ENCODE assay signal across 15 mouse cellular contexts in the genomic region with DNA sequence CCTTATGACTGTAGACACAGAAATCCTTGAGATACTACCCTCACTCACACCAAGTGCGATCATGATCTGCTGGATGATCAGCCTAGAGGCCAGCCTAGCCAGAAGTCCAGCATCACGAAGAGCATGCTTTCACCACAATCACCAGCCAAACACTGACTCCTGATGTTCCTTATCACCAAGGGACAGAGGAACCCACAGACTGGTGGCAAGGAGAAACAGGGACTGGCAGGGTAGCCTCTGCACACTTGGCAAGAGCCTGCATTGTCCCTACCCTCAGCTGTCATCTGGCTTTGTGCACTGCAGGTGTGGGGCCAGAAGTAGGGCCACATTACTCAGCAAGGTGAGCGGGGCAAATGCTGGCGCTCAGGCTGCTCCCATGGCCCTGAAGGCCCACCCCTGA.
"Had no signal": no experiment of that assay in that cellular context is flagged by ENCODE, and none has a peak within 500 bp of the region (broad histone marks: within the 10 kb centered on the region; RNA-seq: fewer than 3 reads in every experiment).

No protein-coding gene starts in this region.

- H3K9ac ChIP-seq: kidney, embryonic 15.5 days; lung, embryonic 14.5 days; midbrain, embryonic 15.5 days; neural tube, embryonic 13.5 days; stomach, embryonic 15.5 days had no signal

- H3K4me1 ChIP-seq: limb, embryonic 10.5 days; stomach, embryonic 15.5 days had no signal

- DNase-seq: kidney, adult 2 months; kidney, postnatal 14 days; lung, embryonic 14.5 days; lung, postnatal 10 days; lung, postnatal 4 days; retina, postnatal 1 day; thymus, postnatal 4 days had no signal

- H3K9me3 ChIP-seq: kidney, embryonic 15.5 days; limb, embryonic 10.5 days; megakaryocyte, embryonic 14.5 days; midbrain, embryonic 15.5 days; neural tube, embryonic 13.5 days; stomach, embryonic 15.5 days had no signal

- H3K4me2 ChIP-seq: kidney, embryonic 15.5 days; lung, embryonic 14.5 days; midbrain, embryonic 15.5 days; neural tube, embryonic 13.5 days; stomach, embryonic 15.5 days had no signal

- H3K27ac ChIP-seq: kidney, embryonic 15.5 days; left cerebral cortex, adult 2 months; limb, embryonic 10.5 days; neural tube, embryonic 13.5 days; stomach, embryonic 15.5 days had no signal

- ATAC-seq: intestine, embryonic 16.5 days; midbrain, embryonic 15.5 days had no signal

- H3K4me3 ChIP-seq: kidney, embryonic 15.5 days; left cerebral cortex, adult 2 months; limb, embryonic 10.5 days; megakaryocyte, embryonic 14.5 days; midbrain, embryonic 15.5 days; neural tube, embryonic 13.5 days; stomach, embryonic 15.5 days had no signal

- H3K27me3 ChIP-seq: kidney, embryonic 15.5 days; midbrain, embryonic 15.5 days; neural tube, embryonic 13.5 days; stomach, embryonic 15.5 days had no signal
